Mouse (Mus musculus): ENCODE results near the gene Ascc2. TPM values are rescaled to one million over a fixed set of nuclear protein-coding genes. Genes with fewer than 3 reads are reported as not detected.

Ascc2 gene
- polyA plus RNA-seq, 1 experiment from 2014 or later, result 36.1 TPM

- DNase-seq (ENCODE audit: low spot score) (no peak), ATAC-seq (ENCODE audit: insufficient read depth, low FRiP score, low TSS enrichment) (no peak)
- no peak overlapping the region for H3K27ac ChIP-seq (ENCODE audit: low read depth, low read length)
- 86% methylated on average over 1 of the region's 1 CpGs for WGBS
- no peak overlapping the region; the same call in 1 of the 2 replicates for H3K9ac ChIP-seq (ENCODE audit: low read length)
- H3K4me2 ChIP-seq (ENCODE audit: low read depth), result no peak overlapping the region
- H3K27me3 ChIP-seq (ENCODE audit: control insufficient read depth, insufficient read depth, low read length), result no peaks in the 10 kb centered on the region
- H3K9me3 ChIP-seq (ENCODE audit: control insufficient read depth, low read length), result no peaks in the 10 kb centered on the region
- H3K36me3 ChIP-seq (ENCODE audit: control insufficient read depth, insufficient read depth, low read length), result 0 out of 2 replicates have a peak, but pooled peaks cover 2% of the 10 kb centered on the region
- H3K4me1 ChIP-seq (ENCODE audit: control insufficient read depth, insufficient read depth, low read length), result peaks cover 4% of the 10 kb centered on the region; the same call in 1 of the 2 replicates
- no peak overlapping the region for H3K4me3 ChIP-seq (ENCODE audit: low read depth, low read length)
Observed at GRCm38 (mm10) chr11:4674593-4674992, 37.0 kb downstream of the Ascc2 start.

- WGBS, result 90% methylated on average over 6 of the region's 6 CpGs
- H3K36me3 ChIP-seq (ENCODE audit: control insufficient read depth, insufficient read depth, low read length), result 0 out of 2 replicates have a peak, but pooled peaks cover 2% of the 10 kb centered on the region
- H3K4me3 ChIP-seq (ENCODE audit: low read depth, low read length), result no peak overlapping the region
- H3K4me1 ChIP-seq (ENCODE audit: control insufficient read depth, insufficient read depth, low read length), result peaks cover 4% of the 10 kb centered on the region; the same call in 1 of the 2 replicates
- ATAC-seq (ENCODE audit: insufficient read depth, low FRiP score, low TSS enrichment), result no peak
- H3K27ac ChIP-seq (ENCODE audit: low read depth, low read length), result no peak overlapping the region
- no peaks in the 10 kb centered on the region for H3K9me3 ChIP-seq (ENCODE audit: control insufficient read depth, low read length)
- H3K9ac ChIP-seq (ENCODE audit: low read length), result no peak overlapping the region; the same call in 1 of the 2 replicates
- no peak overlapping the region for H3K4me2 ChIP-seq (ENCODE audit: low read depth)
- DNase-seq (ENCODE audit: low spot score), result no peak
- no peaks in the 10 kb centered on the region for H3K27me3 ChIP-seq (ENCODE audit: control insufficient read depth, insufficient read depth, low read length)
Observed at GRCm38 (mm10) chr11:4675126-4675562, 37.6 kb downstream of the Ascc2 start.

GRCm38 (mm10) chr11:4675693-4676092 lies 38.1 kb downstream of the Ascc2 start:
- Histone ChIP-seq H3K36me3 (ENCODE audit: control insufficient read depth, insufficient read depth, low read length) (0 out of 2 replicates have a peak, but pooled peaks cover 2% of the 10 kb centered on the region), H3K4me3 (ENCODE audit: low read depth, low read length) (no peak overlapping the region), H3K27ac (ENCODE audit: low read depth, low read length) (no peak overlapping the region), H3K9ac (ENCODE audit: low read length) (no peak overlapping the region), H3K4me1 (ENCODE audit: control insufficient read depth, insufficient read depth, low read length) (peaks cover 4% of the 10 kb centered on the region; the same call in 1 of the 2 replicates), H3K9me3 (ENCODE audit: control insufficient read depth, low read length) (no peaks in the 10 kb centered on the region), H3K4me2 (ENCODE audit: low read depth) (no peak overlapping the region), H3K27me3 (ENCODE audit: control insufficient read depth, insufficient read depth, low read length) (no peaks in the 10 kb centered on the region)
- DNase-seq (ENCODE audit: low spot score) (no peak), ATAC-seq (ENCODE audit: insufficient read depth, low FRiP score, low TSS enrichment) (no peak)
- WGBS, result 95% methylated on average over 6 of the region's 6 CpGs

GRCm38 (mm10) chr11:4677250-4677872 lies 39.8 kb downstream of the Ascc2 start:
- no peak for ATAC-seq (ENCODE audit: insufficient read depth, low FRiP score, low TSS enrichment)
- H3K9me3 ChIP-seq (ENCODE audit: control insufficient read depth, low read length), result no peaks in the 10 kb centered on the region
- peaks cover 4% of the 10 kb centered on the region for H3K36me3 ChIP-seq (ENCODE audit: control insufficient read depth, insufficient read depth, low read length)
- peaks cover 4% of the 10 kb centered on the region; the same call in 1 of the 2 replicates for H3K4me1 ChIP-seq (ENCODE audit: control insufficient read depth, insufficient read depth, low read length)
- H3K27ac ChIP-seq (ENCODE audit: low read depth, low read length), result no peak overlapping the region
- no peaks in the 10 kb centered on the region for H3K27me3 ChIP-seq (ENCODE audit: control insufficient read depth, insufficient read depth, low read length)
- H3K9ac ChIP-seq (ENCODE audit: low read length), result no peak overlapping the region
- no peak overlapping the region for H3K4me3 ChIP-seq (ENCODE audit: low read depth, low read length)
- WGBS, result 92% methylated on average over 7 of the region's 7 CpGs
- no peak for DNase-seq (ENCODE audit: low spot score)
- H3K4me2 ChIP-seq (ENCODE audit: low read depth), result no peak overlapping the region

GRCm38 (mm10) chr11:4678700-4679440 lies 41.3 kb downstream of the Ascc2 start:
- H3K4me2 ChIP-seq (ENCODE audit: low read depth), result no peak overlapping the region
- ATAC-seq (ENCODE audit: insufficient read depth, low FRiP score, low TSS enrichment) (no peak), DNase-seq (ENCODE audit: low spot score) (no peak)
- no peak overlapping the region for H3K4me3 ChIP-seq (ENCODE audit: low read depth, low read length)
- WGBS, result 70% methylated on average over 13 of the region's 13 CpGs
- peaks cover 4% of the 10 kb centered on the region; the same call in 1 of the 2 replicates for H3K4me1 ChIP-seq (ENCODE audit: control insufficient read depth, insufficient read depth, low read length)
- no peak overlapping the region for H3K27ac ChIP-seq (ENCODE audit: low read depth, low read length)
- H3K27me3 ChIP-seq (ENCODE audit: control insufficient read depth, insufficient read depth, low read length), result no peaks in the 10 kb centered on the region
- H3K9me3 ChIP-seq (ENCODE audit: control insufficient read depth, low read length), result no peaks in the 10 kb centered on the region
- peaks cover 10% of the 10 kb centered on the region for H3K36me3 ChIP-seq (ENCODE audit: control insufficient read depth, insufficient read depth, low read length)
- no peak overlapping the region for H3K9ac ChIP-seq (ENCODE audit: low read length)

GRCm38 (mm10) chr11:4679441-4679832 lies 41.9 kb downstream of the Ascc2 start:
- no peak for DNase-seq (ENCODE audit: low spot score)
- peaks cover 4% of the 10 kb centered on the region; the same call in 1 of the 2 replicates for H3K4me1 ChIP-seq (ENCODE audit: control insufficient read depth, insufficient read depth, low read length)
- no peak overlapping the region for H3K4me3 ChIP-seq (ENCODE audit: low read depth, low read length)
- no peak overlapping the region for H3K27ac ChIP-seq (ENCODE audit: low read depth, low read length)
- no peak overlapping the region for H3K4me2 ChIP-seq (ENCODE audit: low read depth)
- peaks cover 10% of the 10 kb centered on the region for H3K36me3 ChIP-seq (ENCODE audit: control insufficient read depth, insufficient read depth, low read length)
- WGBS, result 88% methylated on average over 12 of the region's 12 CpGs
- H3K9ac ChIP-seq (ENCODE audit: low read length), result no peak overlapping the region
- no peaks in the 10 kb centered on the region for H3K9me3 ChIP-seq (ENCODE audit: control insufficient read depth, low read length)
- no peak for ATAC-seq (ENCODE audit: insufficient read depth, low FRiP score, low TSS enrichment)
- no peaks in the 10 kb centered on the region for H3K27me3 ChIP-seq (ENCODE audit: control insufficient read depth, insufficient read depth, low read length)

- Histone ChIP-seq H3K4me1 (ENCODE audit: control insufficient read depth, insufficient read depth, low read length) (peaks cover 4% of the 10 kb centered on the region; the same call in 1 of the 2 replicates), H3K27me3 (ENCODE audit: control insufficient read depth, insufficient read depth, low read length) (no peaks in the 10 kb centered on the region), H3K4me3 (ENCODE audit: low read depth, low read length) (no peak overlapping the region), H3K27ac (ENCODE audit: low read depth, low read length) (no peak overlapping the region), H3K9ac (ENCODE audit: low read length) (no peak overlapping the region), H3K4me2 (ENCODE audit: low read depth) (no peak overlapping the region), H3K9me3 (ENCODE audit: control insufficient read depth, low read length) (no peaks in the 10 kb centered on the region), H3K36me3 (ENCODE audit: control insufficient read depth, insufficient read depth, low read length) (peaks cover 10% of the 10 kb centered on the region)
- ATAC-seq (ENCODE audit: insufficient read depth, low FRiP score, low TSS enrichment), result no peak
- no peak for DNase-seq (ENCODE audit: low spot score)
- WGBS, result 27% methylated on average over 3 of the region's 3 CpGs
Observed at GRCm38 (mm10) chr11:4680126-4680525, 42.6 kb downstream of the Ascc2 start.

GRCm38 (mm10) chr11:4683516-4683915 lies 46.0 kb downstream of the Ascc2 start:
- WGBS, result 93% methylated on average over 6 of the region's 6 CpGs
- H3K36me3 ChIP-seq (ENCODE audit: control insufficient read depth, insufficient read depth, low read length), result peaks cover 10% of the 10 kb centered on the region
- peaks cover 3% of the 10 kb centered on the region; the same call in 1 of the 2 replicates for H3K4me1 ChIP-seq (ENCODE audit: control insufficient read depth, insufficient read depth, low read length)
- no peak overlapping the region for H3K4me3 ChIP-seq (ENCODE audit: low read depth, low read length)
- H3K27me3 ChIP-seq (ENCODE audit: control insufficient read depth, insufficient read depth, low read length), result no peaks in the 10 kb centered on the region
- no peaks in the 10 kb centered on the region for H3K9me3 ChIP-seq (ENCODE audit: control insufficient read depth, low read length)
- H3K27ac ChIP-seq (ENCODE audit: low read depth, low read length), result no peak overlapping the region
- DNase-seq (ENCODE audit: low spot score) (no peak), ATAC-seq (ENCODE audit: insufficient read depth, low FRiP score, low TSS enrichment) (no peak)
- no peak overlapping the region for H3K9ac ChIP-seq (ENCODE audit: low read length)
- no peak overlapping the region for H3K4me2 ChIP-seq (ENCODE audit: low read depth)

Data from neural tube, embryonic 11.5 days (tissue).